Mouse (Mus musculus) embryo, embryonic 10 days (tissue): ENCODE measurements around the gene Gm9918.

Experiments
- DNase-seq: peaks from one replicate; pipeline ENCODE4 v3.0.0-alpha.2; 2015; ENCODE audit warnings: low spot score

The Gm9918 gene

GRCm38 (mm10) chr15:102278726-102279091, 8.3 kb downstream of the Gm9918 start:
- DNase-seq: no peak

DNA sequence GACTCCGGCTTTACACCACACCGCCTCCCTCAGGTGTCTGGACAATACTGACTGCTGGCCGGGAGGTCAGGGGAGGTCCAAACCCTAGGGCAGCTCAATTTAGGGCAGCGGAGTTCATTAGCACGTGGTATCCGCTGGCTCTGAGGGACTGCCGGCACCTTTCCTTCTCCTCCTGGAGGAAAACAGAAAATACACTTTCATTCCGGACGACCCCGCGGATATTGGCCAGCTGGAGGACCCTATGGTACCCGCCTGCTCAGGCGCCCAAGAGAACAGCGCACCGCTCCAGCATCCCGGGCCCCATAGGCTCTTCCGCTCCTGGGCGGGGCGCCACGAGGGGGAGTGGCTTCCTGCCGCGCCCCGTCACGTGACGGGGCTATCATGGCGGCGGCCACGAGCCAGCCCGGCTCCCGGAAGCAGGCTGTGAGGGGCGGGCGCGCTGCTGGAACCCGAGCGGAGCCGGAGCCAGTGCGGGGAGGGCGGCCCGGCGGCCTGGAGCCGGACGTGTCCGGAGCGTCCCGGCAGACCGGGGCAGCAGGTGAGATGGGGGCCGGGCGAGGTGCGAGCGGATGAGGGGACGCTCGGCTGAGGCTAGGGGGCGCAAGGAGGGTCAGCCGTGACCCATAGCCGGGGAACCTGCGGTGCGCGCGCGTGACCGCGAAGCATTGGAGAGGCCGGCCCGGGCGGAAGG, 8.9 kb downstream of the Gm9918 start, which contains the start of gene Mfsd5:
TSS of gene Mfsd5 (plus strand) at position 363 of the 691 bp plus-strand sequence.
- peak; percentile 93 for DNase-seq

DNA sequence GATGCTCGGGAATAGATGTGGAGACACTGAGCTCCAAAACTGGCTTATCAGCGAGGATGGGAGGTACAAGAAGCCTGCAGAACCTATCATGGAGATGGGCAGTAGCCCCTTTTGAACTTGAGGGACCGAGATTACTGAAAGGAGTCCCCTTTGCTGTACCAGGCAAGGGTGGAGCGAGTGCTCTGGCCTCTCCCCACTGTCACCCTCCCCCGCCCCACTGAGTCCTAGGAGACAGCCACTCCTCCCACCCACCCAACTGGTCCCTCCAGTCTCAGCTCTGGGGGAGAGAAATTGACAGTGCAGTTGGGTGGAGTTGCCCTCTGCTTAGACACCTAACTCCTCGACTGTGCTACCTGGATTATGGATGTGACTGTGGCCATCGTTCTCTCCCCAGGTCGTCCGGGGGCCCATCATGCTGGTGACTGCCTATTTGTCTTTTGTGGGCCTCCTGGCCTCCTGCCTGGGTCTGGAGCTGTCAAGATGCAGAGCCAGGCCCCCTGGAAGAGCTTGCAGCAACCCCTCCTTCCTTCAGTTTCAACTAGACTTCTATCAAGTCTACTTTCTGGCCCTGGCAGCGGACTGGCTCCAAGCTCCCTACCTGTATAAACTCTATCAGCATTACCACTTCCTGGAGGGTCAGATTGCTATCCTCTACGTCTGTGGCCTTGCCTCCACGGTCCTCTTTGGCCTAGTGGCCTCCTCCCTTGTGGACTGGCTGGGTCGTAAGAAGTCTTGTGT, 9.6 kb downstream of the Gm9918 start:
- no peak for DNase-seq

GRCm38 (mm10) chr15:102280623-102281022, 10.3 kb downstream of the Gm9918 start:
- no peak for DNase-seq

DNA sequence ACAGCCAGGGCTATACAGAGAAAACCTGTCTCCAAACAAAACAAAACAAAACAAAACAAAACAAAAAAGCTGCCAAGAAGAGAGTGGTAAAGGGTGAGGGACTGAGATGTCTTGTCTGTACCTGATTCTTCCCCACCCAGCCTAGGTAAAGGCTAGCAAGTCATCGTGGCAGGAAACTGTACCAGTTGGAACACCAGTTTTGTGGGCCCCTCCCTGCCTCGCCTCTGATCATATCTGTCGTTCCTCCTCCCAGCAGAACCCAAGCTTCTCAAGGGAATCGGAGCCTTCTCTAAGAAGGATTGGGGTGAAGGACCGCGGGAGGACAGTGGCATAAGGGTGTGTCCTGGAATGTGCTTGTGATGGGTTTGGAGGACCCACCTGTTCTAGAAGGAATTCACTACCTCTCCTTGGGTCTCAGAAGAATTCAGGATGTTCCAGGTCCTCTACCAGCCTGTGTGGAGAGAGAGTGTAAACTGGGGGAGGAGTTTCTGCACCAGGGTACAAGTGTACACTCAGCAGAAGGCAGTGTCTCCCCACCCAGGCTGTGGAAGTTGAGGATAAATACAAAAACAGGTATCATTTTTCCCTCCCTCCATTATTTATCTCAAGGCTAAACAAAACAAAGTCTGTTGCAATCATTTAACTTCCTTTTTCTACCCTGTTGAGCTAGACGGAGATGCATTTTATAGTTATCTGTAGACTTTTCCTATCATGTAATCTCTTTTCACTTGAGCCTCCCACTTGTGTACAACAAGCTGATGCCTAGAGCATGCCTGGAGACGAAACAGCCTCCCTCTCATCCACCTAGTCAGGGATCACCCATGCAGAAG, 12.3 kb downstream of the Gm9918 start:
- no peak for DNase-seq

DNA sequence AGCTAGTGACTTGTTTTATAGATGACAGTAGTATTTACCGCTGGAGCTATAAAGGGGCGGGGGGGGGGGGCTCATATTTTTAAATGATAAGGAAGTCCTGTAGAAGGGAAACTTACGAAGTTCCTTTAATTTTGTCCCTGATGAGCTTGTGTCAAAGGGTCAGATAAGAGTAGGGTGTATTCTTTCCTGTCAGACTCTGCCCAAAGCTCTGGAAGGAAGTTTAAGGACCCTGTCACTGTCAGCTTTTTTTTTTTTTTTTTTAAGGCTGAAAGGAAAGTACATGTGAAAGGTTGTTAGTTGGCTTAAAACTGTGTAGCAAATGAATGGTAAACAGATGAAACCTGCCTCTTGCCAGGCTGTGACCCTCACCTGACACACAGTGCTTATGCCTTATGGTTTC, 13.3 kb downstream of the Gm9918 start:
- no peak for DNase-seq

GRCm38 (mm10) chr15:102287395-102287794, 17.0 kb downstream of the Gm9918 start:
- peak; percentile 77 for DNase-seq

- DNase-seq: peak; percentile 99
Observed at GRCm38 (mm10) chr15:102295633-102296367, 25.4 kb downstream of the Gm9918 start, which contains the start of gene Espl1. Gene Espl1 (plus strand): TSS chr15:102296266.

GRCm38 (mm10) chr15:102296368-102297006, 26.1 kb downstream of the Gm9918 start:
- DNase-seq: no peak

- DNase-seq: no peak
Observed at GRCm38 (mm10) chr15:102302542-102302941, 32.2 kb downstream of the Gm9918 start.

DNA sequence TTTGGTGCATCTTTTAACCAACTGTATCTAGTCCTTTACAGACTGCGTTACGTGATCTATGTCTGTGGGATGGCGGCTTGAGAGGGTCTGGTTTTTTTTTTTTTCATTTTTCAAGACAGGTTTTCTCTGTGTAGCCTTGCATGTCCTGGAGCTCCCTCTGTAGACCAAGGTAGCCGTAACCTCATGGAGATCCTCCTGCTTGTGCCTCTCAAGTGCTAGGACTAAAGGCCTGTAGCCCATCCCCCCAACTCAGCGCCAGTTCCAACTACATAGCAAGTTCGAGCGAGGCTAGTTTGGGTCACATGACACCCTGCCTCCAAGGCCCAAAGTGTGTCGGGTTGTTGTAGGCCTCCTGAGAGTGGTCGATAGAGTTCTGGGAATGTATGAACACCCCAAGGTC, 38.4 kb downstream of the Gm9918 start:
- DNase-seq: no peak

DNA sequence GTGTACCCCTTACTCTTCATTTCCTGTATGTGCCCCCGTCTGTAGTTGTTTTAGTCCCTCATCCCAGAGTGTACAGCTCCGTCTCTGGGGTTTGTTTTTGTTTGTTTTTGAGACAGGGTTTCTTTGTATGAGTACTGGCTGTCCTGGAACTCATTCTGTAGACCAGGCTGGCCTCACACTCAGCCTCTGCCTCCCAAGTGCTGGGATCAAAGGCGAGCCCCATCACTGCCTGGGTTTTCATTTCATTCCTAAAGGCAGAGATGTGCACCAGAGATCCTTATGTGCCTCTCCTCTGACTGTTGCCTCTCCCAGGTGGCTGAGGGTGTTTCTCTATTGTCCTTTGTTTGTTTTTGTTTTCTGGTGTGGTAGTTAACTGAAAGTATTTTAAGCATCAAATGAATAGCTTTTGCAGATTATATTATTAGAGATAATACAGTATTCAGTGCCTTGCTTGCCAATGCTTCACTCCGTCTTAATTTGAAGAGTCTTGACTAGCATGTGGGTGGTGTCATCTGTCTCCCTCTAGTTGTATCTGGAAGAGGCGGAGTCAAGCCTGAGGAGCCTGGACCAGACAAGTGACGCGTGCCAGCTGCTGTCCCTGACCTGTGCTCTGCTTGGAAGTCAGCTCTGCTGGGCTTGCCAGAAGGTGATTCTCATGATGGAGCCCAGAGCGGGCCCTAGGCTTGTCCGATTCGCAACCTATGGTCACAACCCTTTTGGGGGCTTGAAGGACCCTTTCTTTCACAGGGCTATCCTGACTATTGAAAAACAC, 39.9 kb downstream of the Gm9918 start:
- DNase-seq: peak; percentile 25

DNA sequence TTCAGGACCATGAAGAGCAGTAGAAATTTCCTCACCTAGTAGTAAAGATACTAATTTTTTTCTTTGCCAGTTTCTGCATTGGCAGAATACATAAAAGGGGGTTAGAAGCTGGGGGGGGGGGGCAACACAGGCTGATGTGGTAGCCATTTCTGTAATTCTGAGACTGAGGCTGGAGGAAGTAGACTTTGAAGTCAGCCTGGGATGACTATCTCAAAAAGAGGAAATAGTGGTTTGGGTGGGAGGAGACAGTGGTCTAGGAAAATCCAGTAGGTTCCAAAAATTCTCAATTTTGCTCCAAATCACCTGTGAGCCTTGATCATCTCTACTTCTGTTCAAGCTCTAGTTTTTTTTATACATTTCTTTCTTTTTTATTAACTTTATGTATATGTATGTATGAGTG, 41.1 kb downstream of the Gm9918 start:
- no peak for DNase-seq

GRCm38 (mm10) chr15:102315292-102315691, 44.9 kb downstream of the Gm9918 start:
- no peak for DNase-seq

DNA sequence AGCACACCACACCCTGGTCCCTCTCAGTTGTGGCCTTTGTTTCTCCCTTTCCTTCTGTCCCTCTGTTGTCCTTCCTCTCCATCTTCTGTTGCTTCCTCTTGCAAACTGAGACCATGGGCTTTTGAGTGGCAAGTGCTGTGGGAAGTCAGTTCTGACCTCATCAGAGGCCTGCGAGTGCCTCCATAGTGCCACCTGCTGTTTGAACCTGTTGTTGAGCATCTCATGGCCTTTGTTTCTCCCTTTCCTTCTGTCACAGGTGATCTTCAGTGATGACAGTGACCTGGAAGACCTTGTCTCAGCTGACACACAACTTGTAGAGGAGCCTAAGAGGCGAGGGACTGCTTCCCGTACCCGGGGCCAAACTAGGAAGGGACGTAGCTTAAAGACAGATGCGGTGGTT, 45.9 kb downstream of the Gm9918 start:
- peak; percentile 73 for DNase-seq
